Mouse (Mus musculus): ENCODE data around the gene Rgmb. TPM values are rescaled to one million over a fixed set of nuclear protein-coding genes. Genes with fewer than 3 reads are reported as not detected.

Rgmb gene
- total and polyA plus RNA-seq, 2 experiments from 2014 or later, result 7.2 to 15.7 TPM

DNA sequence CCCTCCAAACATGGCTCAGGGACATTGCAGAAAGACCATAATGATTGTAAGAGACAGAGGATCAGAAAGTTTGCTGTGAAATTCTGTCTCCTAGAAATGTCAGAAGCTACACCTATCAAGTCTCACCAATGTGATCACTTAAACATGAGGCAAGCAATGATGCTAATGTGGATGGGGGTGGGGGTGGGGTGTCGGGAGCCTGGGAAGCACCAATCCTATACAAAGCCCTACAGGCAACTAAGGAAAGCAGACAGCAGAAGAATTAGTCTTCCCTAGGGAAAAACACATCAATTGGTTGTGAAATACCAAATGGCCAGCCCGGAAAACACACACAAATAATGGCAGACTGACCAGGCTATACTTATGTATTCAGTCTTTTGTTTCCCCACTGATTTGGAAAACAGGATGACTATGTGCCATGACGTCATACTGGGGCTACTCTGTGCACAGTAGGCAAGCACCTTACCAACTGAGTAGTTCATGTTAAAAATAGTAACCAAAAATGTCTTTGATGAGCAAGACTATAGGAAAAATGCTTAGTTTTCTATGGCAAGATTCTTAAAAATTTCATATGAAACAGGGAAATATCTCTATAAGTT is 31.5 kb downstream of the Rgmb start:
- DNase-seq (ENCODE audit: low spot score) (no peak), ATAC-seq (ENCODE audit: insufficient read depth, low read depth) (no peak)
- TF ChIP-seq EP300 (IDR thresholded peaks at IDR 0.05; ENCODE audit: low read depth), result no peak
- no peak for TF ChIP-seq CTCF (IDR thresholded peaks at IDR 0.05; ENCODE audit: low read depth)
- Histone ChIP-seq H3K27me3 (ENCODE audit: control insufficient read depth, insufficient read depth, low read length) (no peaks in the 10 kb centered on the region), H3K4me1 (ENCODE audit: control insufficient read depth, insufficient read depth) (no peaks in the 10 kb centered on the region), H3K4me2 (ENCODE audit: low read depth, low read length) (no peak overlapping the region), H3K4me3 (ENCODE audit: low read depth, low read length) (no peak overlapping the region), H3K27ac (ENCODE audit: low read depth) (no peak overlapping the region), H3K9me3 (replicated peaks; ENCODE audit: control insufficient read depth, low read length) (no peaks in the 10 kb centered on the region), H3K36me3 (replicated peaks; ENCODE audit: control insufficient read depth, insufficient read depth, low read length) (no peaks in the 10 kb centered on the region), H3K9ac (replicated peaks; ENCODE audit: low read depth, low read length) (no peak overlapping the region)
- 69% methylated on average over 3 of the region's 3 CpGs for WGBS

DNA sequence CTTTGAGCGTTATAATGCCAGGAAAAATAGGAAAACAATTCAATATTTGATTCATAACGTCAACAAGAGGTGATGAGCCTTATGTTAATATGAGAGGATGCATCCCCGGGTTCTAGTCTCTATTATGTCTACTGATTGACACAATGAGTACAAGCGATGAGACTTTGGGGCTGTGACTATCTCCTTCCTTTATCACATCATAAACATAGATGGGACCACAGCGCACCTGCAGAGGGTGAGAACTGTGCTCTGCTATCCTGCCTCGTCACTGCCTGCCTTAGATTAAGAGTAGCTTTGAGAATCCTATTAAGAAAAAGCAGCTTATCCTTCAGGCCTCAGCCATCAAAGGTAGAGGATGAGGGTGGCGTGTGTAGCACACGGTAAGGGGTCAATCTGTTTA is 40.1 kb downstream of the Rgmb start:
- TF ChIP-seq EP300 (IDR thresholded peaks at IDR 0.05; ENCODE audit: low read depth), result no peak
- TF ChIP-seq CTCF (IDR thresholded peaks at IDR 0.05; ENCODE audit: low read depth), result no peak
- WGBS, result 78% methylated on average over 8 of the region's 8 CpGs
- Histone ChIP-seq H3K27ac (ENCODE audit: low read depth) (no peak overlapping the region), H3K9me3 (replicated peaks; ENCODE audit: control insufficient read depth, low read length) (no peaks in the 10 kb centered on the region), H3K36me3 (replicated peaks; ENCODE audit: control insufficient read depth, insufficient read depth, low read length) (no peaks in the 10 kb centered on the region), H3K9ac (replicated peaks; ENCODE audit: low read depth, low read length) (no peak overlapping the region), H3K27me3 (ENCODE audit: control insufficient read depth, insufficient read depth, low read length) (no peaks in the 10 kb centered on the region), H3K4me2 (ENCODE audit: low read depth, low read length) (no peak overlapping the region), H3K4me1 (ENCODE audit: control insufficient read depth, insufficient read depth) (no peaks in the 10 kb centered on the region), H3K4me3 (ENCODE audit: low read depth, low read length) (no peak overlapping the region)
- DNase-seq (ENCODE audit: low spot score), result no peak
- ATAC-seq (ENCODE audit: insufficient read depth, low read depth), result no peak

DNA sequence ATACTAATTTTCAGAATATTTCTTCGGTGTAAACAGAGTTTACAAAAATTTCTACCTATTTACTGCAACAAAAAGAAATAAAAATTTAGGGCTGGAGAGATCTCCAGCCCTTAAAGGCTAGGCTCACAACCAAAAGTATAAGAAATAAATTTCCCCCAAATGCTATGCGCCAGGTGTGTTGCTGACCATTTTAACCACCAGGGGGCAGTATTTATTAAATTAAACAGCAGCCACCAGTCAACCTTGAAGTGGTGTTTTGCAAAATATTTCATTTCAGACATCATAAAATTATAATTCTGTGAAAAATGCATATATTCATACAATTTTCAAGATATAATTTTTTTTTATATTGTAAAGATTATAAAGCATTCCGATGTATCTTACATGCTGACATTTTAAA is 43.8 kb downstream of the Rgmb start:
- no peak overlapping the region for H3K4me2 ChIP-seq (ENCODE audit: low read depth, low read length)

DNA sequence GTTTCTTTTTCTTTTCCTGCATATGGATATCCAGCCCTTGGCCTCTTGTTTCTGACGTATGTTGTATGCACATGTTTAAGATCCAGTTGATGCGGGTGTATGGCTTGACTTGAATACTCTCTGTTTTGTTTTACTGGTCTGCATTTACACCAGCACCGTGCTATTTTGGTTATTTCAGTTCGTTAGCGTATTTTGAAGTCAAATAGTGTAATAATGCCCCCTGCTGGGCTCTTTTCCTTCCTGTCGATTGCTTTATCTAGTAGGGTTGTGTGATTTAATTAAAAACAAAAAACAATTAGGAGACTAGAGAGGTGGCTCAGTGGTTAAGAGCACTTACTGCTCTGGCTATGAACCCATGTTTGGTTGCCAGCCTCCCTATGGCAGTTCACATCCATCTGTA is 52.9 kb downstream of the Rgmb start:
- no peak overlapping the region for H3K27ac ChIP-seq (ENCODE audit: low read depth)
- H3K36me3 ChIP-seq (replicated peaks; ENCODE audit: control insufficient read depth, insufficient read depth, low read length), result 0 out of 2 replicates have a peak, but pooled peaks cover under 1% of the 10 kb centered on the region
- ATAC-seq (ENCODE audit: insufficient read depth, low read depth) (no peak), DNase-seq (ENCODE audit: low spot score) (no peak)
- no peaks in the 10 kb centered on the region for H3K4me1 ChIP-seq (ENCODE audit: control insufficient read depth, insufficient read depth)
- TF ChIP-seq EP300 (IDR thresholded peaks at IDR 0.05; ENCODE audit: low read depth) (no peak), CTCF (IDR thresholded peaks at IDR 0.05; ENCODE audit: low read depth) (no peak)
- H3K9me3 ChIP-seq (replicated peaks; ENCODE audit: control insufficient read depth, low read length), result no peaks in the 10 kb centered on the region
- WGBS, result 79% methylated on average over 6 of the region's 6 CpGs
- H3K4me2 ChIP-seq (ENCODE audit: low read depth, low read length), result no peak overlapping the region
- H3K9ac ChIP-seq (replicated peaks; ENCODE audit: low read depth, low read length), result no peak overlapping the region
- H3K27me3 ChIP-seq (ENCODE audit: control insufficient read depth, insufficient read depth, low read length), result no peaks in the 10 kb centered on the region
- no peak overlapping the region for H3K4me3 ChIP-seq (ENCODE audit: low read depth, low read length)

More for the DNA sequence above, 43.8 kb downstream of the Rgmb start:
- Histone ChIP-seq H3K9me3 (replicated peaks; ENCODE audit: control insufficient read depth, low read length) (no peaks in the 10 kb centered on the region), H3K36me3 (replicated peaks; ENCODE audit: control insufficient read depth, insufficient read depth, low read length) (no peaks in the 10 kb centered on the region), H3K9ac (replicated peaks; ENCODE audit: low read depth, low read length) (no peak overlapping the region), H3K4me3 (ENCODE audit: low read depth, low read length) (no peak overlapping the region), H3K4me1 (ENCODE audit: control insufficient read depth, insufficient read depth) (no peaks in the 10 kb centered on the region), H3K27me3 (ENCODE audit: control insufficient read depth, insufficient read depth, low read length) (no peaks in the 10 kb centered on the region), H3K27ac (ENCODE audit: low read depth) (no peak overlapping the region)
- TF ChIP-seq CTCF (IDR thresholded peaks at IDR 0.05; ENCODE audit: low read depth), result peak; percentile 58
- no peak for TF ChIP-seq EP300 (IDR thresholded peaks at IDR 0.05; ENCODE audit: low read depth)
- ATAC-seq (ENCODE audit: insufficient read depth, low read depth) (no peak), DNase-seq (ENCODE audit: low spot score) (peak; percentile 31)
- 25% methylated on average over 3 of the region's 3 CpGs for WGBS

DNA sequence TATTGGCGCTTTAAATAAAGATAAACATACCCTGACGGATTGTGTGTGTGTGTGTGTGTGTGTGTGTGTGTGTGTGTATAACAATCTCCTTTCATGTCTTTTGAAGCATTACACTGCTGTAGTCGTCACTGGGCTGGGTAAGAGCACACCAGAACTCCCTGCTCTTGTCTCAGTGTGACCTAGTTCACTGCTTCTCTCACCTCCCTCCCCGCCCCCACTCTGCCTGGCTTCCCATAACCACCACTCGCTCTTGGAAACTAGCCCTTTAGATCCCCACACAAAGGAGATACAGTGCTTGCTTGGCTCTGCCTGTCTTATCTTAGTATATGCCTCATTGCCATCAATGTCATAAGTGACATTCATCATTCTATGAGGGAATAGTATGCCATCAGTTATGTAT is 54.5 kb downstream of the Rgmb start:
- ATAC-seq (ENCODE audit: insufficient read depth, low read depth), result no peak
- Histone ChIP-seq H3K4me1 (ENCODE audit: control insufficient read depth, insufficient read depth) (no peaks in the 10 kb centered on the region), H3K27ac (ENCODE audit: low read depth) (no peak overlapping the region), H3K9ac (replicated peaks; ENCODE audit: low read depth, low read length) (no peak overlapping the region), H3K4me3 (ENCODE audit: low read depth, low read length) (no peak overlapping the region), H3K4me2 (ENCODE audit: low read depth, low read length) (no peak overlapping the region), H3K9me3 (replicated peaks; ENCODE audit: control insufficient read depth, low read length) (no peaks in the 10 kb centered on the region), H3K36me3 (replicated peaks; ENCODE audit: control insufficient read depth, insufficient read depth, low read length) (peaks cover 9% of the 10 kb centered on the region; the same call in 1 of the 2 replicates), H3K27me3 (ENCODE audit: control insufficient read depth, insufficient read depth, low read length) (no peaks in the 10 kb centered on the region)
- TF ChIP-seq CTCF (IDR thresholded peaks at IDR 0.05; ENCODE audit: low read depth) (no peak), EP300 (IDR thresholded peaks at IDR 0.05; ENCODE audit: low read depth) (no peak)
- 52% methylated on average over 5 of the region's 5 CpGs for WGBS
- no peak for DNase-seq (ENCODE audit: low spot score)

Measured in heart, postnatal 0 days (tissue).